Mouse (Mus musculus): ENCODE data around the gene Bsdc1. TPM values are rescaled to one million over a fixed set of nuclear protein-coding genes. Genes with fewer than 3 reads are reported as not detected.

Bsdc1 gene
- polyA plus RNA-seq, 1 experiment, result 22.9 TPM

- Histone ChIP-seq H3K79me2 (ENCODE audit: control insufficient read depth, insufficient read depth) (no peaks in the 10 kb centered on the region), H3K36me3 (ENCODE audit: control insufficient read depth, insufficient read depth) (no peaks in the 10 kb centered on the region), H3K27me3 (ENCODE audit: control insufficient read depth, insufficient read depth, insufficient read length) (no peaks in the 10 kb centered on the region), H3K4me2 (ENCODE audit: low read depth) (no peak overlapping the region), H3K4me3 (no peak overlapping the region), H3ac (ENCODE audit: control insufficient read depth, insufficient read length) (no peak overlapping the region)
- no peak for TF ChIP-seq CEBPB (IDR thresholded peaks at IDR 0.05; ENCODE audit: insufficient read depth, poor library complexity, severe bottlenecking)
- no peak for TF ChIP-seq E2F4 (IDR thresholded peaks at IDR 0.05; ENCODE audit: insufficient read depth)
- no peak for TF ChIP-seq MAX (IDR thresholded peaks at IDR 0.05; ENCODE audit: low read depth)
- TF ChIP-seq USF1 (IDR thresholded peaks at IDR 0.05; ENCODE audit: low read depth), result no peak
Observed at GRCm38 (mm10) chr4:129500017-129500416, 38.6 kb downstream of the Bsdc1 start.

GRCm38 (mm10) chr4:129500607-129501566 is 39.5 kb downstream of the Bsdc1 start:
- Histone ChIP-seq H3K79me2 (ENCODE audit: control insufficient read depth, insufficient read depth) (no peaks in the 10 kb centered on the region), H3K4me3 (no peak overlapping the region), H3ac (ENCODE audit: control insufficient read depth, insufficient read length) (no peak overlapping the region), H3K27me3 (ENCODE audit: control insufficient read depth, insufficient read depth, insufficient read length) (no peaks in the 10 kb centered on the region), H3K36me3 (ENCODE audit: control insufficient read depth, insufficient read depth) (no peaks in the 10 kb centered on the region), H3K4me2 (ENCODE audit: low read depth) (peak overlapping the region; percentile 8)
- TF ChIP-seq CEBPB (IDR thresholded peaks at IDR 0.05; ENCODE audit: insufficient read depth, poor library complexity, severe bottlenecking) (no peak), MYOD1 (IDR thresholded peaks at IDR 0.05; ENCODE audit: control insufficient read depth in 1 of 3, insufficient read length in 2 of 3, low read depth in 2 of 3) (no peak), TCF12 (IDR thresholded peaks at IDR 0.05; ENCODE audit: insufficient read depth, poor library complexity, severe bottlenecking) (no peak), USF1 (IDR thresholded peaks at IDR 0.05; ENCODE audit: low read depth) (no peak), MYOG (IDR thresholded peaks at IDR 0.05; ENCODE audit: control insufficient read depth in 1 of 3, insufficient read depth in 1 of 3, insufficient read length in 2 of 3, low read depth in 2 of 3) (no peak), TCF3 (IDR thresholded peaks at IDR 0.05; ENCODE audit: insufficient read length, low read depth) (no peak), POLR2AphosphoS2 (IDR thresholded peaks at IDR 0.05; ENCODE audit: insufficient read length, low read depth) (no peak), SRF (IDR thresholded peaks at IDR 0.05; ENCODE audit: control insufficient read depth, insufficient read length, low read depth) (no peak), MAX (IDR thresholded peaks at IDR 0.05; ENCODE audit: low read depth) (no peak), REST (IDR thresholded peaks at IDR 0.05; ENCODE audit: insufficient read depth, insufficient read length) (no peak), E2F4 (IDR thresholded peaks at IDR 0.05; ENCODE audit: insufficient read depth) (no peak), POLR2A (IDR thresholded peaks at IDR 0.05; ENCODE audit: insufficient read length, low read depth) (no peak)

GRCm38 (mm10) chr4:129502327-129502888 is 41.0 kb downstream of the Bsdc1 start:
- TF ChIP-seq TCF12 (IDR thresholded peaks at IDR 0.05; ENCODE audit: insufficient read depth, poor library complexity, severe bottlenecking), result no peak
- no peak overlapping the region for H3ac ChIP-seq (ENCODE audit: control insufficient read depth, insufficient read length)
- no peaks in the 10 kb centered on the region for H3K36me3 ChIP-seq (ENCODE audit: control insufficient read depth, insufficient read depth)

GRCm38 (mm10) chr4:129502901-129503444 is 41.6 kb downstream of the Bsdc1 start:
- Histone ChIP-seq H3ac (ENCODE audit: control insufficient read depth, insufficient read length) (no peak overlapping the region), H3K4me3 (no peak overlapping the region), H3K27me3 (ENCODE audit: control insufficient read depth, insufficient read depth, insufficient read length) (no peaks in the 10 kb centered on the region), H3K36me3 (ENCODE audit: control insufficient read depth, insufficient read depth) (no peaks in the 10 kb centered on the region), H3K4me2 (ENCODE audit: low read depth) (no peak overlapping the region), H3K79me2 (ENCODE audit: control insufficient read depth, insufficient read depth) (no peaks in the 10 kb centered on the region)
- TF ChIP-seq TCF3 (IDR thresholded peaks at IDR 0.05; ENCODE audit: insufficient read length, low read depth) (no peak), POLR2AphosphoS2 (IDR thresholded peaks at IDR 0.05; ENCODE audit: insufficient read length, low read depth) (no peak), USF1 (IDR thresholded peaks at IDR 0.05; ENCODE audit: low read depth) (no peak), MAX (IDR thresholded peaks at IDR 0.05; ENCODE audit: low read depth) (no peak), MYOG (IDR thresholded peaks at IDR 0.05; ENCODE audit: control insufficient read depth in 1 of 3, insufficient read depth in 1 of 3, insufficient read length in 2 of 3, low read depth in 2 of 3) (no peak), E2F4 (IDR thresholded peaks at IDR 0.05; ENCODE audit: insufficient read depth) (no peak), MYOD1 (IDR thresholded peaks at IDR 0.05; ENCODE audit: control insufficient read depth in 1 of 3, insufficient read length in 2 of 3, low read depth in 2 of 3) (no peak), TCF12 (IDR thresholded peaks at IDR 0.05; ENCODE audit: insufficient read depth, poor library complexity, severe bottlenecking) (no peak), POLR2A (IDR thresholded peaks at IDR 0.05; ENCODE audit: insufficient read length, low read depth) (no peak), CEBPB (IDR thresholded peaks at IDR 0.05; ENCODE audit: insufficient read depth, poor library complexity, severe bottlenecking) (no peak), SRF (IDR thresholded peaks at IDR 0.05; ENCODE audit: control insufficient read depth, insufficient read length, low read depth) (no peak), REST (IDR thresholded peaks at IDR 0.05; ENCODE audit: insufficient read depth, insufficient read length) (no peak)

More at GRCm38 (mm10) chr4:129502327-129502888, 41.0 kb downstream of the Bsdc1 start:
- Histone ChIP-seq H3K79me2 (ENCODE audit: control insufficient read depth, insufficient read depth) (no peaks in the 10 kb centered on the region), H3K27me3 (ENCODE audit: control insufficient read depth, insufficient read depth, insufficient read length) (no peaks in the 10 kb centered on the region), H3K4me2 (ENCODE audit: low read depth) (no peak overlapping the region), H3K4me3 (no peak overlapping the region)

GRCm38 (mm10) chr4:129505511-129505910 is 44.1 kb downstream of the Bsdc1 start:
- Histone ChIP-seq H3K36me3 (ENCODE audit: control insufficient read depth, insufficient read depth) (no peaks in the 10 kb centered on the region), H3K27me3 (ENCODE audit: control insufficient read depth, insufficient read depth, insufficient read length) (no peaks in the 10 kb centered on the region)

More at GRCm38 (mm10) chr4:129505511-129505910, 44.1 kb downstream of the Bsdc1 start:
- no peak overlapping the region for H3ac ChIP-seq (ENCODE audit: control insufficient read depth, insufficient read length)
- no peak overlapping the region for H3K4me3 ChIP-seq
- no peak for TF ChIP-seq TCF3 (IDR thresholded peaks at IDR 0.05; ENCODE audit: insufficient read length, low read depth)
- TF ChIP-seq MYOD1 (IDR thresholded peaks at IDR 0.05; ENCODE audit: control insufficient read depth in 1 of 3, insufficient read length in 2 of 3, low read depth in 2 of 3), result no peak
- TF ChIP-seq MAX (IDR thresholded peaks at IDR 0.05; ENCODE audit: low read depth), result no peak
- TF ChIP-seq REST (IDR thresholded peaks at IDR 0.05; ENCODE audit: insufficient read depth, insufficient read length), result no peak
- TF ChIP-seq E2F4 (IDR thresholded peaks at IDR 0.05; ENCODE audit: insufficient read depth), result no peak
- TF ChIP-seq USF1 (IDR thresholded peaks at IDR 0.05; ENCODE audit: low read depth), result no peak
- no peaks in the 10 kb centered on the region for H3K79me2 ChIP-seq (ENCODE audit: control insufficient read depth, insufficient read depth)
- no peak overlapping the region for H3K4me2 ChIP-seq (ENCODE audit: low read depth)
